Mouse (Mus musculus): ENCODE data around the gene Prkcd. TPM values are rescaled to one million over a fixed set of nuclear protein-coding genes. Genes with fewer than 3 reads are reported as not detected.

Prkcd gene
- total RNA-seq, 2 experiments from 2014 or later = 14.3 to 15.7 TPM

DNA sequence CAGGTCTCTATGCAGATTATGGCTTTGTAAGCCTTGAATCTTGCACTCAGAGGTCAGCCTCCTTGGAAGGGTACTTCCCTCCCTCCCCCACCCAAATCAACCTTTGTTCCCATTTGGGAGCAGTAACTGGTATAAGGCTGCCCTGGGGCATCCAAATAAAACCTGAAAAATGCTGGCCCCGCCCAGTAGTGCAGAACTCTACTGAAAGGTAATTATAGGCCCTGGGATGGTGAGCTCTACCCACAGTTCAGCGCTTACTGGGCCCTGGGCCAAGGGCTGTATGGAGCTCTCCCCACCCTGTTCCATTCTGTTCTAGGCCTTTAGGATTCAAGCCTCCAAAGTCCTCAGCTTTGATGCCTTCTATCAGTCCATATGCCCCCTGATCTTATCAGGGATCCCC, 11.1 kb upstream of the Prkcd start:
- intact Hi-C loops (cut with DNase I) = no loop called here

DNA sequence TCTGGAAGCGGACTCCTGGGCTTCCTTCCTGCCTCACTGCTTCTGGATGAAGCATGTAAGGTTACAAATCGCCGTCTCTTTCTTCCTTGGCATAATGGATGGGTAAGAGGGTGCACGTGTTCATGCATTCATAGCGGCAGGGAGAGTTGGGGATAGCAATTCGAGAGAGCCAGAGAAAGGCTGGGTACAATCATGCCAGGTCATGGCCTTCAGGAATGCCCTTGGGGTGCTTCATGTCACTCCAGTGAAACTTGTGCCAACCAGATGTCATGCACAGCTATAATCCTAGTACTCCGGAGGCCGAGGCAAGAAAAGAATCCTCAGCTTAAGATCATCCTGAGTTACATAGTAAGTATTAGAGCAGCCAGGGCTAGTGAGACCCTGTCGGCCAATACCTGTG, 10.5 kb upstream of the Prkcd start:
- intact Hi-C loops (cut with DNase I) = no loop called here

More for the DNA sequence above, 11.1 kb upstream of the Prkcd start:
- DNase-seq = no peak

DNA sequence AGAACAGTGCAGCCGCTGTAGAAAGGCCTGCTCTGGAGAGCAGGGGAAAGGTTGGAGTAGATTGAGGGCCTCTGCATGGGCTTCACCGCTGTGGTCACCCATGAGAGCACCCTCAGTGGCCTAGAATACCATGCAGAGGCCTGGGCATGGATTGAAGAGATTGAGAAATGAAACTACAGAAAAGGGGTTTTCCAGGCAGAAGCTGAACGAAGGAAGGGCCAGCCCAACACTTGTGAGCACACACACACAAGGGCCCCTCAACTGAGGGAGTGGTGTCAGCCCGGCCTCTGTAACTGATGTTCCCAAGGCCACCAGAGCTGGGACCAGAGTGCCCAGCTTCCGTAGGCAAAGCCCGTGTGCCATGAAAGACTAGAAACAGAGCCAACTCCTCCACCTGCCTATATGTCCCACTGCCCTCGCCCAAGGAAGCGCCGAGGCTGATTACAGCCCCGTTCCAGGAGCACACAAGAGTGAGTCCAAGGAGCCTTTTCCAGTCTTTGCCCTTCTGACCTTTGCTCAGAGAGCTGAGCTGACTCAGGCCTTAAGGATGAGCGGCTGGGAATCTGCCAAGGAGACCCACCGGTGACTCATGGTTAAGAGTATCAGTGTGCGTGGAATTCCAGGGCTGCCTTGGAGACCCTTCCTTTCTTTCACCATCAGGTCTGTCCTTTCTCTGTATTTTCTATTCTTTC, 9.4 kb upstream of the Prkcd start:
- intact Hi-C loops (cut with DNase I) = no loop called here
- DNase-seq = no peak

More for the DNA sequence above, 10.5 kb upstream of the Prkcd start:
- no peak for DNase-seq

DNA sequence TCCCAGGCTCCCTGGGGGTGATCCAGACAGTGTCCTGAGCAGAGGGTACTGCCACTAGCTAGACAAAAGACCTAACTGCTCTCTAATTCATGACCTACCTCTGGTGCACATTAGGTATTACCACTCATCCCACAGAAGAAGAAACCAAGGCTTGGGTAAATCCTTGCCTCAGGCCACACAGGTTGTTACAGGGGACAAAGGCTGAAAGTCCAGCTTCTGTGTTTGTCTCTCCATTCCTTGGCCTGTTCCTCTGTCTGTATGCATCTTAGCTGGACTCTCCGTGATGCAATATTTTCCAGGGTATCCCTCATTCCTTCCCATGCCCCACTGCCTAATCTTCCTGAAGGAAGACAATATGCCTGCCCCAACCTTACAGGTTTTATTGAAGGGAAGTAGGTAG, 8.4 kb upstream of the Prkcd start:
- DNase-seq = no peak
- intact Hi-C loops (cut with DNase I) = no loop called here

DNA sequence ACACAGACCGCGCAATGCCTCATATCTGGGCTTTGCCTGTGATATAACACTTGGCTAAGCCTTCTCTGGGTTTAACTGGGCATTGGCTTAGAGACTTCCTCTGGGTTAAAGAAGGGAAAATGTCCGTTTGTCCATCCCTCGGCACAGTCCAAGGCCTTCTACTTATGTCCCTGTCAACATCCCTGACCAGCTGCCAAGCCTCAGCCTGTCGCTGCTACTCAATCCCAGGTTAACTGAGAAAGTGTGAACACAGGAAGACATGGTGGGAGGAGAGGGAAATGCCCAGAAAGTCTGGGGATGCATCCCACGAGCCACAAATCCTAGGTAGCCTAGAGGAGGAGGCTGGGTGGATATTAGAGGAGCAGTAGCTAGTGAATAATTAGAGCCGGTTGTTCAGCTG, 7.7 kb upstream of the Prkcd start:
- intact Hi-C loops (cut with DNase I) = no loop called here
- no peak for DNase-seq

DNA sequence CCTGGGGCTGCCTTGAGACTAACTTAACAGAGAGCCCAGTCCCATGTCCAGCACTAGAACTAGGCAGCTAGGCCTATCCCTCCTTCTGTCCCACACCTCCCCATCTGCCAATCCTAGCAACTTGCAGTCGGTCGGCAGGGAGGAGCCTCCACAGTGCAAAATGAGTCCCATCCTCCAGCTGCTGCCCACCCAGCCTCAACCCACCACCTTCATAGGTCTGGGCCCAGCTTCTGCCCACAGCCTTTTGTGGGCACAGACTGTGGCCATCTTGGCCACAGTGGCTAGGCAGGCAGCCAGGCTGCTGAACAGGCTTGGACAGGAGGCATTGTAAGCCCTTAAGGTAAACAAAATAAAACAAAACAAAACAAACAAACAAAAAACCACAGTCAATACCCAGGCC, 5.8 kb upstream of the Prkcd start:
- no peak for DNase-seq
- intact Hi-C loops (cut with DNase I) = no loop called here

DNA sequence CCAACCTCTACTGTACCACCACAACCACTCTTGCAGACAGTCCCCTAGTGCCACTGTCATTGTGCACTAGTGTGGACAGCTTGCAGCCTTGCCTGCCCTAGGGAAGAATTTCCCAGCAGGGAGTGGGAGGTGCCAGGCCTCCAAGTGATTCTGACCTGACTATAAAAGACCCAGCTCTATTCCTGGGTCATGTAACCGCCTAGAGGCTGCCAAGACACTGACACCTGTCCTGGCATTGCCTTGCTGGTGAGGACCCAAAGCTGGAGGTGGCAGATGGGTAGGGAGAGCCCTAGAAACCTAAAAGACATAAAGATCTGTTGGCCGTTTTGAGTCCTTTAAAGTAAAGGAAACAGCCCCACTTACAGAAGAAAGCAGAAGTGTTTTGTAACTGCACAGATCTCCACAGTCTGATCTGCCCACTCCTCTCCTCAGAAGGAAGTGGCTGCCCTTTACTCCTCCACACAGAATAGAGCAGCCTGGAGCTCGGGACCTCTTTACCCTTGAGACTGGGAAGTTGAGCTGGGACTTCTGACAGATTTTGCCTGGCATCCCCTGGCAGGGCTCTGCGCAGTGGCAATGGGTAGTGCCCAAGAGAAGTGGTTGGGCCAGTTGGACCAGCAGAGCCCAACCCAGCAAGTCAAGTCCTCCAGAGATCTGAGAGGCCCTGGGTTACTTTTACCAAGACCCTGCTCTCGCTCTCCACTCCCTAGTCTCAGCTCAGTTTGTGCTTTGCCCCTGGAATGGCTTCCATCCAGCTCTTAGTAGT, 5.0 kb upstream of the Prkcd start:
- DNase-seq = peak; percentile 33 to 62
- intact Hi-C loops (cut with DNase I) = no loop called here

DNA sequence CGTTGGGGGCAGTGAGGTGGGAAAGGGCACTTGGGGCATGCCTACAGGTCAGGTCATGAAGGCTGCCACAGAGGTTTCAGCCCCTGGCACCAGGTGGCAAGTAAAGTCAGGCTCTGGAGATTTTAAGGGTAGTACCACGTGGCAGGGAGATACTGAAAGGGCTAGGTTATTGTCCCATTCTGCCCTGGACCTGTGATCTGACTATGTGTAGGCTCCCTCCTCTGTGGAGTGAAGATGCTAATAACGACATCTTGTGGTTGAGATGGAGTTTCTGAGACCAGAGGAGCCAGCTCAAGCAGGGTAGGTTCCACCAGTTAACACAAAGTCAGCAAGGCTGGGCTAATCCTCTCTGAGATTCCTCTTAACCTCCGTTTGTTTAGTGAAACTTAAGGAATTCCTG, 3.8 kb upstream of the Prkcd start:
- DNase-seq = no peak
- intact Hi-C loops (cut with DNase I) = no loop called here

DNA sequence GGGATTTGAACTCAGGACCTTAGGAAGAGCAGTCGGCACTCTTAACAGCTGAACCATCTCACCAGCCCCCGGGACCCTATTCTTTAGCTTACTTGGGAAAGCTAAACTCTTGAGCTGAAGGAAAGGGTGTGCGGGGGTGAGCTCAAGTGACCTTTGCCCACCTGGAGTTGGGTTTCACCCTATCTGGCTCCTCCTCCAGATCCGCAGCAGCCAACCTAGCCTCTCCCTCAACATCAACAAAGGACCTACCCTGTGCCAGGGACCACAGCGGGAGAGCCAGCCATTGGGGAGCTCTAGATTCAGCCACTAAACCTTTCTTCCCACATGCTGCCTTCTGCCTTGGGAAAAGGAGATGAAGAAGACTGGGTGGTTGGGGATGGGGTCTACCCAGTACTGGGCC, 2.2 kb upstream of the Prkcd start:
- intact Hi-C loops (cut with DNase I) = no loop called here

DNA sequence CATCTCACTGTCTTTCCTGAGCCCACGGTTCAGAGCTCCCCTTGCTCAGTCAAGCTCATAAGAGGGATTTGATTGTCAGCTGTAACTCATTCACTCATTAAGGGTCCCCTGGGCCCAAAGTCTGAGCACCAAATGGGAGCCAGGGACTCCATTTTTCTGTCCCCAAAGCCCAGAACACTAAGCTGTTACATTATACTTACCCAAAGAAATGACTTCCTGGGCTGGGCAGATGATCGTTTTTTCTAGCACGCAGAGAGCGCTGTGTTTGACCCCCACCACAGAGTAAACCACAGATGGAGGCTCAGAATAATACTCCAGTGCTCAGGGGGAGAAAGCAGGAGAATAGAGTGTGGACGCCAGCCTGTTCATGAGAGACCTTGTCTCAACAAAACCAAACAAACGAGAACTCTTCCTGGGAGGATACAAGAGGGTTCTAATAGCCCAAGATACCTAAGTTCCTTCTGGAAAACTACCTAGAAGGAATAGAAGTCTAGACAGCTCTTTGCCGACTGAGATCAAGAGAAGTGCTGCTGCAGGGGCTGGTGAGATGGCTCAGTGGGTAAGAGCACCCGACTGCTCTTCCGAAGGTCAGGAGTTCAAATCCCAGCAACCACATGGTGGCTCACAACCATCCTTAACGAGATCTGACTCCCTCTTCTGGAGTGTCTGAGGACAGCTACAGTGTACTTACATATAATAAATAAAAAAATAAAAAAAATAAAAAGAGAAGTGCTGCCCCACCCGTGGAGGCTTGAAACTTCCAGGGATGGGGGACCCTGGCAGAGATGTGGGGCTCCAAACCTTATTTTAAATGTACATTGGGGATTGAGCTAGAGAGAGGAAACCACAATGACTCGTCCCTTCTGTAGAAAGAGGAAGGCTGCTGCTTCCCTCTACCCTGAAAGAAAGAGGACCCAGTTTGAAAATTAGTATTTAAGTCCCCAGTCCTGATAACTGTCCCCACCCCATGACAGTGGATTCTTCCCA, 1.0 kb upstream of the Prkcd start:
- intact Hi-C loops (cut with DNase I) = loop anchor here (2.0 kb wide), 1 partner anchor 24 kb away; no protein-coding TSS in a partner anchor
- DNase-seq = no peak

More for the DNA sequence above, 2.2 kb upstream of the Prkcd start:
- no peak for DNase-seq

DNA sequence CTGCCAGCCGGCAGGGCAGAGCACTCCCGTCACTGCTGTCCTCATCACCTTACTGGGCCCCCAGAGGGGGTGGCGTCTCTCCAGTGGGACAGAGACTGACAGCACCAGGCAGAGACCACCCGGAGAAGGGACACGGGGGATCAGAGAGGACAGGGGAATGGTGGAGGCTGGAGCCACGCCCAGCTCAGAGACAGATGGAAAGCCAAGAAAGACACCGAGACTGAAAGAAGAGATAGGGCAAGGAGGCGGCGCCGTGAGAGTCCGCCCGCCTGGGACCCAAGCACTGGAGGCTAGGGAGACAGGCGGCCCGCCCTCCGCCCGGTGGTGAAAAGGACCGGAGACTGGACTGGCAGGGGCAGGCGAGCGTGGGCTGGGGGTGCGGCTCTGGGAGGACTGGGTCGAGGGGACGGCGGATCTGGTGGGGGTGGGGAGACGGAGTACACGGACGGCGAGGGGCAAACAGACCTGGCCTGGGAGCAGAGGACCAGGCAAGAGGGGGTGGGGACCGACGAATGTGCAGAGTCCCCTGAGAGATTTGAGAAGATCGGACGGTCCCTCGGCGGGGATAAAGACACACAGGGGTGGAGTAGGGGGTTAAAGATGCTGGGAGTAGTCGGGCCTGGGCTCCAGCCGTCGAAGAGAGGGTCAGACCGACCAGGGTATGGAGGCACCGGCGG, 741 bp downstream of the Prkcd start:
- peak; percentile 52 to 56 for DNase-seq
- intact Hi-C loops (cut with DNase I) = no loop called here

DNA sequence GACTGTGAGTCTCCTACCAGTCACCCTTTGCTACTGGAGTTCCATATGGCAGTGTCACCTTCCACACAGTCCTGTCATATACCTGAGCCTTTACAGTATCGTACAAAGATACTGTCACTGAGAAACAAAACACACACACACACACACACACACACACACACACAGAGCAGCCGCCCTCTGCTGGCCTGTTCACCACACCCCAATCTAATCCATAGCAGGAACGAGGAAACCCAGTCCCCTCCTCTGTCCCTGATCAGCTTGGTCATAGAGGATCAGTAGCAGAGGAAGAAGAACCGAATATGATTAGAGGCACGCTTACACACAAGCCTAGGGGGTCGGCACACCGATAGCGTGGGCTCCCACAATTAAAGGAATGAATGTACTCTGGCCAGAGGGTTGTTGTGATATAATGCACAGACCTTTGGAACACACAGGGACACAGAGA, 1.7 kb downstream of the Prkcd start:
- intact Hi-C loops (cut with DNase I) = no loop called here
- DNase-seq = no peak

DNA sequence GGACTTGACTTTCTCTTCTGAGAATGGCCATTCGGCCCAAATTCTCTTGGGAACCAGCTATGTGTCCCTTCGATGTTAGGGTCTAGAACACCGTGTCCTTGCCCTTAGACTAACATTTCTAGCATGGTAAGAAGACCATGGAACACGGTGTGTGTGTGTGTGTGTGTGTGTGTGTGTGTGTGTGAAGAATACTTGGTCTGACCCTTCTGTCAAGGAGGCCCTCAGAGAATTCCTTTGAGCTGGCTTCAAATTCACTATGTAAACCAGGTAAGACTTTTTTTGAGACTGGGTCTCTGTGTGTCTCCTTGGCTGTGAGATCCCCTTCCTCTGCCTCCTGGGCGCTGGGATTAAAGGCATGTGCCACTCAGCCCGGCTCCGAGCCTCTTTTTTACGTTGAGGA, 3.5 kb downstream of the Prkcd start:
- intact Hi-C loops (cut with DNase I) = no loop called here
- DNase-seq = no peak

DNA sequence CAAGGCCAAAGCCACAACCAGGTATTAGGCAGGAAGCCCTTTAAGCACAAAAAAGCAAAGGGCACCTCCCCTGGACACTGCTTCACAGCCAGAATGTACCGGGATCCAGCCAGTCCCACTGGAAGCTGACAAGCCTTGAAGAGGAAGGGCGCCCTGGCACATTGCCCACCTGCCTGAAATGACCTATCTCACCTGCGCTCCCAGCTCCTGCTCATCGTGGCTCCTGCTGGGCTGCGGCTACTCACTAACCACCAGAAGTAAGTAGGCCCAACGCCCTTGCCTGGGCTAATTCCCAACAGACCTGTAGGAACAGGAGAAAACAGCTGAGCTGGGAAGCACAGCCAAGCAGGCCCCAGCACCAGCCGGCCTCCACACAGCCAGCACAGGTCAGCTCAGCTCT, 3.9 kb downstream of the Prkcd start:
- intact Hi-C loops (cut with DNase I) = no loop called here
- no peak for DNase-seq

DNA sequence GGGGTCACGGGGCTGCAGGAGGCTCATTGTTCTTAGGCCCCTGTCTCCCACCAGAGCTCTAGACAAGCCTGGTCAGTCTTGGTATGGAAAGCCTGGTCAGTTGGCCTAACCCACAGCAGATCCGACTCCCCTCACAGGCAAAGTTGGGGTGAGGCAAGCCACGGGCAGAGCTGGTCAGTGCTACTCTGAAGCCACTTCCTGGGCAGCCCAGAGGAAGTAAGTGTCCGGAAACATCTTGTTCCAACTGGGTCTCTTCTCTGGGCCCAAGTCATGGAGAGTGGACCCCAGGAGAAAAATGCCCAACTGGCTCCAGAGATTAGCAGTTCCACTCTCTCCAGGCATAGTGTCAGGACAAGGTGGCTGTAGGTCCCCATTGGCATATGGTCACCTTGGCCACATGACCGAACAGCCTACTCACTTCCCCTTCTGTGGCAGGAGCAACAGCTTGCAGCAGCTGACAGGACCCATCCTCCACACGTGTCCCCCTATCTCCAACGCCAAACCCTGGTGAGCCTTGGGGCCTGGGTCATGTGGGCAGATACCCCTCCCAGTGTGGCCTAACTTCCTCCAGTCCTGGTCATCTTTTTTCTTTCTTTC, 5.9 kb downstream of the Prkcd start:
- DNase-seq = peak in 1 of 2 experiments; percentile 25
- intact Hi-C loops (cut with DNase I) = no loop called here

DNA sequence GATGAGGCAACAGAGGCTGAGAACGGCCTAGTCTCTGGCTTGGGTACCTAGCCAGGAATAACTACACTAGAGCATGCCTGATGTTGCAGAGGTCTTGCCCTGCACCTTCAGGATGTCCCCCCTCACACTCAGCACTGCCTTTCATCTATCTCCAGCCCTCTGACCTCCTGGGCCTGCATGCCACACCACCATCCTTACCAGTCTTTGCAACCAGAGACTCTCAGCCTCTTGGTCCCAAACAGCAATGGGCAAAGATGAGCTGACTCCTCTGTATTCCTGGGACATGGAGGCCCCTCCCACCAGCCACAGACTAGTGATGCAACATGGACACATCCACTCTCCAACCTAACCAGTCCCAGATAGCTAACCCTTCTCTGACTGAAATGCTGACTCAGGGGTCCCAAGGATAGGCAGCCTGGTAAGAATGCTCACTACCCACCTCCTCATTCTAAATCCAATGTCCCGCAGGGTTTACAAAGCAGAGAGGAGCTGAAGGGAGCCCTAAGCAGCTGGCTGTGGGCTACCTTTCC, 7.2 kb downstream of the Prkcd start:
- intact Hi-C loops (cut with DNase I) = no loop called here
- no peak for DNase-seq

DNA sequence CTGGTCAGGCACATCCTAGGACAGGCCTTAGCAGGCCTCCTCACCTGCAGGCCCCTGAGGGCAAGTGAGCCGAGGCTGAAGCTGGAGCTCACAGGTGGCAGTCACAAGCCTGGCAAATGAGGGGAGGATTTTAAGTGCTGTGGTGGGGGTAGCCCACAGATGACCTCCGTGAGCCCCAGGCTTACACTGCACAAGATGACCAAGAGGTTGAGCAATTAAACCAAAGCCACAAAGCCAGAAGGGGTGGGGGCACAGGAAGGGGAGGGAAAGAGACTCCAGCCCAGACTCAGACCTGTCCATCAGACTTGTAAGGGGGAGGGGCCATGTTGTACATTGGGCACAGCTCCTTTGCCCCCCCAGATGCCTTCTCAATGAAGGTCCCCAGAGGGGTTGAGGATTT, 9.3 kb downstream of the Prkcd start:
- no peak for DNase-seq
- intact Hi-C loops (cut with DNase I) = no loop called here

DNA sequence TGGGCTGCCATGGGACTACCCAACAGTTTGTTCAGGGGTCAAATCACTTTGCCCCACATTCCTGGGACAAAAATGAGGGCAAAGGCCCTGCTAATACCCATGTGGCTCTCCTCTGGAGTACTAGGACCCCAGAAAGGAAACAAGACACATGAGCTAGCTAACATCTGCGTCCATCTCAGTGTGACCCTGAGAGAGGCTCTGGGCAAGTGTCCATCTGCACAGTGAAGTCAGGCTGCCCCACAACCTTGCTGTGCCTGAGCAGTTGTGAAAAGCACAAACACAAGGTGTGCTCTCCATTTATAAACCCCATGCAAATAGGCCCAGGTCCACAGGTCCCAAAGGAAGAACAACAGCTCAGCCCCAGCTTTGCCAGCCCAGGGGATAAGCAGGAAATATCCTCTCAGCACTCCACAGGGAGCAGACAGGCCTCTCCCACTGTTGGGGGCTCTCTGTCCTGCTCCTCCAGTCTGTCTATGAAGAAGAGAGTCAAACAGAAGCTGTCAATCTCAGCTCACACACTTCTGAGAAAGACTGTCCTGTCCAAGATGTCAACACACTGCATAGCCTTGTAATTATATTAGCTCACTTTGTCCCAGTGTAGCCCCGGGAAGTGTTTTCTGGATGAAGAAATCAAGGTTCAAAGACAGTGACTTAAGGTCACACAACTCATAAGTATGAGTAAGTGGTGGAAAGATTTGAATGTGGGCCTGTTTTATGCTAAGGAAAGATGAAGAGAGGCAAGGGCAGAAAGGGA, 12.9 kb downstream of the Prkcd start:
- no peak for DNase-seq
- intact Hi-C loops (cut with DNase I) = loop anchor here (2.0 kb wide), 1 partner anchor 20 kb away; no protein-coding TSS in a partner anchor

DNA sequence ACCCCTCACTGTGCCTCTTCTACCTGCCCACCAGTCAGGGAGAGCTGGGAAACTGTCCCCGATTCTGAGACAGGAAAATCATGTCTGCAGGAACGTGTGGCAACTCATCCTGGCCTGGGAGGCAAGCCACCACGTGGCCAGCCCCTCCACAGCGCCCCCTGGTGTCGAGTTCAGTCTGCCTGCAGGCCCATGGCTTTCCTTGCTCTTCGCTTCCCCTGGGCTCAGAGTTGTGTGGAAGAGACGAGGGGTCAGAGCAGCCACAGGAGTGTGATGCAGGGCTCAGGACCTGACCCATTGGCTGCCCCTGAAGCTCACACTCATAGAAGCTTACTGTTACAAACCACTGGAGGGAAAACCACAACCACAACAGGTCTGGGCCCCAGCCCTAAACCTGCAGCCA, 13.5 kb downstream of the Prkcd start:
- peak; percentile 85 to 92 for DNase-seq
- intact Hi-C loops (cut with DNase I) = loop anchor here (2.0 kb wide), 1 partner anchor 20 kb away; no protein-coding TSS in a partner anchor

Measured in heart, postnatal 14 days (tissue).